Mouse (Mus musculus) limb, embryonic 11.5 days (tissue): ENCODE measurements around the gene Ehmt2. TPM values are rescaled to one million over a fixed set of nuclear protein-coding genes. Genes with fewer than 3 reads are reported as not detected.
A peak's percentile ranks its signal among the peaks of the same experiment; 100 is the strongest.

Source experiments
- ATAC-seq: fragments of 200-750 bp; cut with Nextera tagmentation; 2 replicates; pipeline ENCODE4 v1.8.0; 2017; ENCODE audit warnings: low read depth; ENCODE audit not compliant: insufficient number of reproducible peaks, low FRiP score, low TSS enrichment
- DNase-seq: peaks from one replicate; pipeline ENCODE4 v3.0.0-alpha.2; 2015; ENCODE audit warnings: low spot score
- H3K27ac ChIP-seq: fragments of 300-500 bp; sonication (generic); replicated peaks from 2 replicates; pipeline ENCODE4 v1.5.1; 2014; ENCODE audit warnings: low read depth, mild to moderate bottlenecking, low read length
- H3K27me3 ChIP-seq: fragments of 300-500 bp; sonication (generic); 2 replicates; pipeline ENCODE4 v1.6.1; 2014; ENCODE audit warnings: mild to moderate bottlenecking, low read length, mixed read lengths; ENCODE audit not compliant: control insufficient read depth, insufficient read depth
- H3K36me3 ChIP-seq: fragments of 300-500 bp; sonication (generic); 2 replicates; pipeline ENCODE4 v1.6.1; 2014; ENCODE audit warnings: mild to moderate bottlenecking, low read length, moderate library complexity, mixed read lengths; ENCODE audit not compliant: control insufficient read depth, insufficient read depth
- H3K4me1 ChIP-seq: fragments of 300-500 bp; sonication (generic); 2 replicates; pipeline ENCODE4 v1.6.1; 2014; ENCODE audit warnings: low read length, mixed read lengths; ENCODE audit not compliant: control insufficient read depth, insufficient read depth
- H3K4me2 ChIP-seq: fragments of 300-500 bp; sonication (generic); 2 replicates; pipeline ENCODE4 v1.6.1; 2014; ENCODE audit warnings: low read depth, mild to moderate bottlenecking, moderate library complexity; ENCODE audit not compliant: severe bottlenecking
- H3K4me3 ChIP-seq: fragments of 300-500 bp; sonication (generic); 2 replicates; pipeline ENCODE4 v1.5.1; 2014; ENCODE audit warnings: low read depth, low read length
- H3K9ac ChIP-seq: fragments of 300-500 bp; sonication (generic); 2 replicates; pipeline ENCODE4 v1.6.1; 2014; ENCODE audit warnings: mild to moderate bottlenecking, low read length
- H3K9me3 ChIP-seq: fragments of 300-500 bp; sonication (generic); 2 replicates; pipeline ENCODE4 v1.6.1; 2016; ENCODE audit warnings: low read length; ENCODE audit not compliant: control insufficient read depth
- WGBS: fragments of 180-500 bp; shearing (Covaris S2); extraction: QIAGEN DNeasy Blood & Tissue Kit; methylation state at CpG from one replicate; pipeline ENCODE4 v1.1.7; 2014; 5-methylcytosine and 5-hydroxymethylcytosine counted together
- polyA plus RNA-seq: library from polyadenylated mRNA; unstranded; fragments of >200 nt; fragmentation: Nextera tagmentation; extraction: Ambion mirVana; gene quantifications from 2 replicates; pipeline ENCODE4 v1.2.1, GENCODE M21; 2014

The Ehmt2 gene
- polyA plus RNA-seq, result 77.8 and 78.9 TPM in 2 replicates

- ATAC-seq, result no peak
- peak within 1 kb of the TSS; percentile 97 for H3K9ac ChIP-seq
- peaks cover 19% of the 10 kb centered on the region; the same call in 1 of the 2 replicates for H3K4me1 ChIP-seq
- WGBS, result under 1% methylated on average over 25 of the region's 44 CpGs
- peak within 1 kb of the TSS; percentile 95 for H3K27ac ChIP-seq
- H3K9me3 ChIP-seq, result no peaks in the 10 kb centered on the region
- peak; percentile 87 for DNase-seq
- peak within 1 kb of the TSS; percentile 69 for H3K4me3 ChIP-seq
- H3K36me3 ChIP-seq, result peaks cover 20% of the 10 kb centered on the region
- H3K4me2 ChIP-seq, result peak within 1 kb of the TSS; percentile 94
- H3K27me3 ChIP-seq, result no peaks in the 10 kb centered on the region
These were observed at the start of gene Ehmt2, which contains the start of gene C2 for GRCm38 (mm10) chr17:34898160-34898586. Gene Ehmt2, plus strand, starts transcription at chr17:34898469. Gene C2, minus strand, starts transcription at chr17:34898265.

- Histone ChIP-seq H3K27me3 (no peaks in the 10 kb centered on the region), H3K9me3 (no peaks in the 10 kb centered on the region), H3K9ac (peak within 1 kb of the TSS; percentile 88), H3K27ac (no peak within 1 kb of the TSS; the same call in 1 of the 2 replicates), H3K4me3 (peak within 1 kb of the TSS; percentile 82), H3K4me1 (peaks cover 16% of the 10 kb centered on the region), H3K4me2 (peak within 1 kb of the TSS; percentile 71), H3K36me3 (peaks cover 20% of the 10 kb centered on the region; the same call in 1 of the 2 replicates)
- peak; percentile 98 for DNase-seq
- ATAC-seq, result peak; percentile 97
- WGBS, result under 1% methylated on average over 65 of the region's 65 CpGs
These were observed 48.4 kb upstream of the Ehmt2 start, which contains the start of the genes Skiv2l and Nelfe for GRCm38 (mm10) chr17:34849722-34850516. Gene Skiv2l, minus strand, starts transcription at chr17:34850210. Gene Nelfe, plus strand, starts transcription at chr17:34850391.

GRCm38 (mm10) chr17:34850517-34851125 is 47.6 kb upstream of the Ehmt2 start:
- 3% methylated on average over 25 of the region's 25 CpGs for WGBS
- H3K9me3 ChIP-seq, result no peaks in the 10 kb centered on the region
- peak overlapping the region; percentile 82 for H3K4me3 ChIP-seq
- ATAC-seq (no peak), DNase-seq (no peak)
- no peaks in the 10 kb centered on the region for H3K27me3 ChIP-seq
- peaks cover 20% of the 10 kb centered on the region; the same call in 1 of the 2 replicates for H3K36me3 ChIP-seq
- peak overlapping the region; percentile 88 for H3K9ac ChIP-seq
- H3K27ac ChIP-seq, result no peak overlapping the region; the same call in 1 of the 2 replicates
- H3K4me2 ChIP-seq, result peak overlapping the region; percentile 71
- peaks cover 16% of the 10 kb centered on the region for H3K4me1 ChIP-seq

- Histone ChIP-seq H3K4me3 (no peak overlapping the region), H3K27me3 (no peaks in the 10 kb centered on the region), H3K9ac (no peak overlapping the region), H3K27ac (no peak overlapping the region), H3K36me3 (peaks cover 18% of the 10 kb centered on the region), H3K4me1 (peaks cover 16% of the 10 kb centered on the region), H3K4me2 (no peak overlapping the region), H3K9me3 (no peaks in the 10 kb centered on the region)
- ATAC-seq (no peak), DNase-seq (no peak)
- 72% methylated on average over 8 of the region's 8 CpGs for WGBS
These were observed 44.8 kb upstream of the Ehmt2 start for GRCm38 (mm10) chr17:34853511-34853910.

- no peaks in the 10 kb centered on the region for H3K9me3 ChIP-seq
- peaks cover 11% of the 10 kb centered on the region for H3K4me1 ChIP-seq
- H3K9ac ChIP-seq, result no peak overlapping the region
- H3K4me2 ChIP-seq, result no peak overlapping the region
- peaks cover 18% of the 10 kb centered on the region for H3K36me3 ChIP-seq
- no peak overlapping the region for H3K27ac ChIP-seq
- no peak for DNase-seq
- H3K4me3 ChIP-seq, result no peak overlapping the region
- 82% methylated on average over 3 of the region's 3 CpGs for WGBS
- no peak for ATAC-seq
- H3K27me3 ChIP-seq, result no peaks in the 10 kb centered on the region
These were observed 43.5 kb upstream of the Ehmt2 start for GRCm38 (mm10) chr17:34854761-34855160.

- H3K36me3 ChIP-seq, result peaks cover 18% of the 10 kb centered on the region
These were observed 42.4 kb upstream of the Ehmt2 start for GRCm38 (mm10) chr17:34855825-34856224.

GRCm38 (mm10) chr17:34858670-34859069 is 39.6 kb upstream of the Ehmt2 start:
- Histone ChIP-seq H3K9ac (no peak overlapping the region), H3K27ac (no peak overlapping the region), H3K4me1 (no peaks in the 10 kb centered on the region), H3K27me3 (no peaks in the 10 kb centered on the region), H3K4me2 (no peak overlapping the region), H3K4me3 (no peak overlapping the region), H3K9me3 (no peaks in the 10 kb centered on the region), H3K36me3 (peaks cover 14% of the 10 kb centered on the region)
- DNase-seq (no peak), ATAC-seq (no peak)
- WGBS, result 86% methylated on average over 4 of the region's 4 CpGs

More at GRCm38 (mm10) chr17:34855825-34856224, 42.4 kb upstream of the Ehmt2 start:
- DNase-seq (peak; percentile 65), ATAC-seq (no peak)
- 46% methylated on average over 3 of the region's 3 CpGs for WGBS
- Histone ChIP-seq H3K9me3 (no peaks in the 10 kb centered on the region), H3K4me2 (no peak overlapping the region), H3K9ac (no peak overlapping the region), H3K27ac (no peak overlapping the region), H3K27me3 (no peaks in the 10 kb centered on the region), H3K4me3 (no peak overlapping the region), H3K4me1 (peaks cover 10% of the 10 kb centered on the region)

- 89% methylated on average over 9 of the region's 9 CpGs for WGBS
- Histone ChIP-seq H3K27me3 (no peaks in the 10 kb centered on the region), H3K4me2 (no peak overlapping the region), H3K4me1 (no peaks in the 10 kb centered on the region), H3K9me3 (no peaks in the 10 kb centered on the region), H3K9ac (no peak overlapping the region), H3K36me3 (peaks cover 7% of the 10 kb centered on the region), H3K4me3 (no peak overlapping the region), H3K27ac (no peak overlapping the region)
- DNase-seq (no peak), ATAC-seq (no peak)
These were observed 37.8 kb upstream of the Ehmt2 start for GRCm38 (mm10) chr17:34860514-34860913.
